In the genomic region with DNA sequence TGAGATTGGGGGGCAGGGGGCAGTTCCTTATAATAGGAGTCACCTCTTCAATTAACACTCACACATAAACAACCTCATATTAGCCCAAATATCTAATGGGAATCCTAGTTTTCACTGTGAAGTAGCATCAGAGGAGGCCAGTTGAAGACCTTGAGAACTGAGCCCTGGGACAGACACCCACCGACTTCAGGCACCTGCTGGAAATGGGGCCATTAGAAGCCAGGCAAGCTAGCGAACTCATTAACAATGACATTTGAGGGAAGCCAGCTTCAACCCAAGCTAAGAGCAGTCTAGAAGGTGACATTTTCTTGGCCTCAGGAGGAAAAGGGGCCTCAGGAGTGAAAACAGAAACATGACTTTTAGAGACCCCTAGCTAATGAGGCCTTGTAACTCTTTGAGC, we compare ENCODE assay signal across 20 mouse cellular contexts.
A peak's percentile ranks its signal among the peaks of the same experiment; 100 is the strongest.
DNase-seq lines count a peak whose midpoint lies in the region; ATAC-seq lines count a peak whose summit lies in the region.
"Had no signal": no experiment of that assay in that cellular context is flagged by ENCODE, and none has a peak within 500 bp of the region (broad histone marks: within the 10 kb centered on the region; RNA-seq: fewer than 3 reads in every experiment).

No protein-coding gene starts in this region.

- H3K4me2 ChIP-seq in midbrain, embryonic 11.5 days = no peak overlapping the region
- H3K4me2 ChIP-seq in midbrain, embryonic 14.5 days (ENCODE audit: low read length) = no peak overlapping the region

- ATAC-seq in midbrain, embryonic 11.5 days (ENCODE audit: low FRiP score) = no peak
- ATAC-seq in midbrain, embryonic 14.5 days (ENCODE audit: low FRiP score, low TSS enrichment) = no peak
- ATAC-seq: activated CD4-positive, CD25-positive, alpha-beta regulatory T cell, adult 4 months; CD4-positive, CD25-positive, alpha-beta regulatory T cell, adult 4 months; Patski had no signal

- WGBS in heart, embryonic 10.5 days = 84% methylated on average over 2 of the region's 2 CpGs
- WGBS in midbrain, embryonic 11.5 days = 78% methylated on average over 2 of the region's 2 CpGs
- WGBS in midbrain, embryonic 14.5 days = 92% methylated on average over 2 of the region's 2 CpGs

- H3K9ac ChIP-seq in midbrain, embryonic 11.5 days (ENCODE audit: low read length) = no peak overlapping the region
- H3K9ac ChIP-seq in midbrain, embryonic 14.5 days (replicated peaks; ENCODE audit: low read length) = no peak overlapping the region

- H3K27me3 ChIP-seq in heart, embryonic 10.5 days (ENCODE audit: insufficient read depth, poor library complexity, severe bottlenecking) = no peaks in the 10 kb centered on the region
- H3K27me3 ChIP-seq in midbrain, embryonic 11.5 days (ENCODE audit: control insufficient read depth, insufficient read depth, low read length) = no peaks in the 10 kb centered on the region
- H3K27me3 ChIP-seq in midbrain, embryonic 14.5 days (ENCODE audit: control insufficient read depth, insufficient read depth, low read length) = no peaks in the 10 kb centered on the region
- H3K27me3 ChIP-seq: Patski had no signal

- peak; percentile 79 for DNase-seq in heart, adult 11 months
- no peak for DNase-seq in heart, adult 18-20 months
- DNase-seq in heart, embryonic 10.5 days (ENCODE audit: low spot score) = peak; percentile 61
- DNase-seq in heart, postnatal 4 days = no peak
- DNase-seq in midbrain, embryonic 11.5 days (ENCODE audit: low spot score, missing footprints) = peak; percentile 26
- DNase-seq in midbrain, embryonic 14.5 days = no peak
- DNase-seq: adrenal gland, adult 2 months; adrenal gland, adult 8-10 months; adrenal gland, postnatal 10 days; adrenal gland, postnatal 14 days; adrenal gland, postnatal 25 days; adrenal gland, postnatal 36 days; B cell, adult 2 months; cerebellum, adult 11 months; cerebellum, adult 11-12 months; cerebellum, adult 18-20 months had no signal

- no peaks in the 10 kb centered on the region for H3K9me3 ChIP-seq in heart, embryonic 10.5 days
- H3K9me3 ChIP-seq in midbrain, embryonic 11.5 days (ENCODE audit: control insufficient read depth, low read length) = no peaks in the 10 kb centered on the region
- H3K9me3 ChIP-seq in midbrain, embryonic 14.5 days (ENCODE audit: control insufficient read depth, low read length) = no peaks in the 10 kb centered on the region

- H3K36me3 ChIP-seq in heart, embryonic 10.5 days = no peaks in the 10 kb centered on the region
- no peaks in the 10 kb centered on the region for H3K36me3 ChIP-seq in midbrain, embryonic 11.5 days (ENCODE audit: control insufficient read depth, insufficient read depth, low read length)
- no peaks in the 10 kb centered on the region for H3K36me3 ChIP-seq in midbrain, embryonic 14.5 days (ENCODE audit: control insufficient read depth, insufficient read depth, low read length)
- H3K36me3 ChIP-seq: G1E had no signal

- H3K27ac ChIP-seq in heart, embryonic 10.5 days = no peak overlapping the region
- no peak overlapping the region for H3K27ac ChIP-seq in midbrain, embryonic 11.5 days (ENCODE audit: low read depth, low read length)
- H3K27ac ChIP-seq in midbrain, embryonic 14.5 days (replicated peaks; ENCODE audit: low read depth, low read length) = no peak overlapping the region

- H3K4me3 ChIP-seq in heart, embryonic 10.5 days = no peak overlapping the region
- no peak overlapping the region for H3K4me3 ChIP-seq in midbrain, embryonic 11.5 days (ENCODE audit: low read depth, low read length)
- H3K4me3 ChIP-seq in midbrain, embryonic 14.5 days (replicated peaks; ENCODE audit: low read depth, low read length) = no peak overlapping the region

- H3K4me1 ChIP-seq in heart, embryonic 10.5 days = peaks cover 7% of the 10 kb centered on the region; the same call in 1 of the 2 replicates
- H3K4me1 ChIP-seq in midbrain, embryonic 11.5 days (ENCODE audit: control insufficient read depth, insufficient read depth, low read length) = no peaks in the 10 kb centered on the region
- no peaks in the 10 kb centered on the region for H3K4me1 ChIP-seq in midbrain, embryonic 14.5 days (ENCODE audit: control insufficient read depth, insufficient read depth, low read length)

Comparison
In these comparisons a context has a peak if more than half of its experiments do, and no peak if none do; other contexts are left out.
1. DNase-seq: peak in heart, adult 11 months (single experiment), heart, embryonic 10.5 days (single experiment) and midbrain, embryonic 11.5 days (single experiment); none in heart, adult 18-20 months (0 of 2), heart, postnatal 4 days (single experiment) and midbrain, embryonic 14.5 days (single experiment).